Mouse (Mus musculus) liver, postnatal 0 days (tissue): Measurements from ENCODE around the gene Mmgt2.

ENCODE experiments used
- CTCF ChIP-seq: sonication (generic); IDR thresholded peaks from 2 replicates; pipeline ENCODE4 v1.5.1; 2016; ENCODE audit warnings: antibody characterized with exemption, low read depth
- EP300 ChIP-seq: IDR thresholded peaks from 2 replicates; pipeline ENCODE4 v1.6.1; 2016; ENCODE audit warnings: antibody characterized with exemption, low read depth, mild to moderate bottlenecking

DNA sequence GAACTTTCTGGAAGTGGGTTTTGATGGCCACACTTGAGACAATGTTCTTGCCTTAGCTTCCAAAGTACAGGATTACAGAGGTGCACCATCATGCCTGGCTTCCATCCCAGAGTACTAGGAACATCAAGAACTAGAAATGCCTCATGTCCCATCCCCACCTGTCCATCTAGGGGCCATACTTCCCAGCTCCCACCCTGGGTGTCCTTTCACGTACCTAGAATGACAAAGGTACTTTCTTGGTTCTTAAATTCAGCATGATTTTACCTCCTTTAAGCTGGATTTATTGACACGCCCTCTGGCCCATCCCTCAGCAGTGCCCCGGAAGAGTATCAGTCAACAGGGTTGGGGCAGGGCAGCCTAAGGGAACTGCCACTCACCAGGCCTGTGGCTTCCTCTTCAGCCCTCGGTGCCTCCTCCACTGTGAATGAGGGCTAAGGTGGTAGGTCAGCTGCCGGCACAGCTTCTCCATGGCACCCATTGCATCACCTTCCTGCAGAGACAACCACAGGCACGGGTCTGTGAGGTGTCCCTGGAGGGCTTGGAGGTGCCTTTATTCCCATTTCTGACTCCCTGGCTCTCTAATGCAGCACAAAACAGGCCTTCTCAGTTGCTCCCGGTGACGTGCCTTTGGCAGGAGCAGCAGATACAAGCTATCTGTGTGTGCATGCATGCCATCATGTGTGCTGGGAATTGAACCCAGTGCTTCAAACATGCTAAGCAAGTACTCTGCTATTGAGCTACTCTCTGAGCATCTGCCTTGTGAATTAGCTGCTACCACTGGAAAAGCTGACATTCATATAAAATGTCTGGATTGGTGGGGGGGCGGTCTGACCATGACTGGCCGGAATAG is 39.4 kb upstream of the Mmgt2 start:
- TF ChIP-seq CTCF = no peak
- no peak for TF ChIP-seq EP300
